Mouse (Mus musculus) limb, embryonic 15.5 days (tissue): ENCODE results near the gene Abr. TPM values are rescaled to one million over a fixed set of nuclear protein-coding genes. Genes with fewer than 3 reads are reported as not detected.

Experiments
- ATAC-seq: fragments of 200-750 bp; cut with Nextera tagmentation; 2 replicates; pipeline ENCODE4 v1.8.0; 2017; ENCODE audit warnings: low read depth, moderate TSS enrichment; ENCODE audit not compliant: insufficient number of reproducible peaks, low FRiP score, low TSS enrichment
- H3K27ac ChIP-seq: fragments of 300-500 bp; sonication (generic); 2 replicates; pipeline ENCODE4 v1.5.1; 2015; ENCODE audit warnings: moderate library complexity, mild to moderate bottlenecking, inconsistent platforms
- H3K27me3 ChIP-seq: fragments of 300-500 bp; sonication (generic); 2 replicates; pipeline ENCODE4 v1.6.1; 2015; ENCODE audit warnings: inconsistent platforms
- H3K36me3 ChIP-seq: fragments of 300-500 bp; sonication (generic); 2 replicates; pipeline ENCODE4 v1.6.1; 2015; ENCODE audit warnings: inconsistent platforms
- H3K4me1 ChIP-seq: fragments of 300-500 bp; sonication (generic); 2 replicates; pipeline ENCODE4 v1.6.1; 2015; ENCODE audit warnings: inconsistent platforms
- H3K4me2 ChIP-seq: fragments of 300-500 bp; sonication (generic); 2 replicates; pipeline ENCODE4 v1.6.1; 2015; ENCODE audit warnings: mild to moderate bottlenecking, inconsistent platforms
- H3K4me3 ChIP-seq: fragments of 300-500 bp; sonication (generic); 2 replicates; pipeline ENCODE4 v1.5.1; 2015; ENCODE audit warnings: mild to moderate bottlenecking, inconsistent platforms
- H3K9ac ChIP-seq: fragments of 300-500 bp; sonication (generic); 2 replicates; pipeline ENCODE4 v1.6.1; 2015; ENCODE audit warnings: inconsistent platforms
- H3K9me3 ChIP-seq: fragments of 300-500 bp; sonication (generic); 2 replicates; pipeline ENCODE4 v1.6.1; 2016; ENCODE audit warnings: inconsistent platforms
- whole genome bisulfite sequencing: fragments of 180-500 bp; shearing (Covaris S2); methylation state at CpG from one replicate; pipeline ENCODE4 v1.1.7; 2015; 5-methylcytosine and 5-hydroxymethylcytosine counted together
- polyA plus RNA-seq: library from polyadenylated mRNA; unstranded; fragments of >200 nt; fragmentation: Nextera tagmentation; extraction: Ambion mirVana; gene quantifications from 2 replicates; pipeline ENCODE4 v1.2.1, GENCODE M21; 2015

The Abr gene
- polyA plus RNA-seq, 1 experiment from 2014 or later: 31.9 TPM

DNA sequence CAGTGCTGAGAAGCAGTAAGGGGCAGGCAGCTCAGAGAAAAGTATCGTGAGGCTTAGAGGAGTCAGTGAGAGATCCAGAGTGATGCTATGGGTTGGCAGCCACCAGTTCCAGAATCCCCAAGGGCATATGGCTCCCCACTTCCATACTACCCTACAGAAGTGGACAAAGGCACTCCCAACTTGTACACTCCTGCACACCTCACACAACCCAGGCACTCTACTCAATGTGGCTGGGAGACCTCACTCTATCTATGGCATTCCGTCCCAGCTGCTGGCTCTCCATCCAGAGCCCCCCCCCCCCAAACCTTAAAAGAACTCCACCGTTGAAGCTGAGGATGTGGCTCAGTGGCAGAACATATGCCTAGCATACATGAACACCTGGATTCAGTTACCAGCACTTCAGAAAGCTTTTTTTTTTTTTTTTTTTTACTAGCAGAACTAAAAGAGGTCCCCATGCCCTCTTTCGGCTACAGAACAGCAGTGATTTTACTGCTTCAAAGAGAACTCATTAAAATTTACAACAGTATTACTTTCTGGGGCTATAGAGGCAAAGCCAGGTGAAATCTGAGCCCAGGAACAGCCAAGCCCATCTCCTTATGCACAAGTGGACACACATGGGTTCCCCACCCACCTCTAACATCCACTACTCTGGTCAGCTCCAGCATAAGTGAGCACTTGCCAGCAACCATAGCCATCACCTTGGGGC is 96.3 kb downstream of the Abr start:
- H3K27ac ChIP-seq: no peak overlapping the region
- no peaks in the 10 kb centered on the region for H3K9me3 ChIP-seq
- no peaks in the 10 kb centered on the region for H3K36me3 ChIP-seq
- no peak for ATAC-seq
- H3K27me3 ChIP-seq: no peaks in the 10 kb centered on the region
- no peak overlapping the region for H3K4me2 ChIP-seq
- no peak overlapping the region for H3K4me3 ChIP-seq
- 34% methylated on average over 4 of the region's 4 CpGs for WGBS
- H3K4me1 ChIP-seq: peaks cover 27% of the 10 kb centered on the region
- no peak overlapping the region for H3K9ac ChIP-seq

DNA sequence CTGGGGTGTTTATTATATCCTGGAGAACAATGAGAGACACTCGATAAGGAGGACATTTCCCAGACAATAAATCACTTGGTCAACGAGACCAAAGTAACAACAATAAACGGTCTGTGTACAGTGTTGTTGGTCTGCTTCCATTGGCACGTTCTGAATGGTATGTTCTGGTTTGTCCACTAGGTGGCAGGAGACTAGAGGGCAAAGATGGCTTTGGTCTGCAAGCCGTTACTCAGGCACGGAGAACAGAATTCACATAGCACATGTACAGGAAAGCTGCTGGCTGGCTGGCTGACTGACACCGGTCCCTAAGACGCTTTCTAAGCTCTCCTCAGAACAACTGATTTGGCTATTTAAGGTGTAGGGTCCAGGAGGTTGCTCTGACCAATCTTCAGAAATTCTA is 97.2 kb downstream of the Abr start:
- Histone ChIP-seq H3K9ac (no peak overlapping the region), H3K27ac (no peak overlapping the region), H3K4me3 (no peak overlapping the region), H3K9me3 (no peaks in the 10 kb centered on the region), H3K36me3 (no peaks in the 10 kb centered on the region), H3K4me1 (peaks cover 23% of the 10 kb centered on the region), H3K4me2 (no peak overlapping the region), H3K27me3 (no peaks in the 10 kb centered on the region; the same call in 1 of the 2 replicates)
- WGBS: 4% methylated on average over 8 of the region's 8 CpGs
- ATAC-seq: no peak

DNA sequence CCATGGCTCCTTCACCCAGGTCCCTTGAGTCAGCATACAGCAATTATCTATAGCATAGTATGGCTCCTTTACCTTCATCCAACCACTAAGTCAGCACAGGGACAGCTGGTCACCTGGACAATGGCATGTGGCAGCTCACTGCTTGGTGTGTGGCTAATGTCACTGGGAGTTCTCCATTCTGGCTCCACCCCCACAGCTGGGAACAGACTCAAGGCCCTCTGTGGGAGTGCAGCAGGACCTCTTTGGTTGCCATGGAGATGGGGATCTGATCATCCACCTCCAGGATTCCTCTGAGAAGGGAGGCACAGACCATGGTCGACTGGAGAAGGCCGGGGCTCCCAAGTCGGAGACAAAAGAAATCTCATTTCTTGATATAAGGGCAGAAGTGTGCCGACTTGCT is 98.8 kb downstream of the Abr start:
- no peak for ATAC-seq

DNA sequence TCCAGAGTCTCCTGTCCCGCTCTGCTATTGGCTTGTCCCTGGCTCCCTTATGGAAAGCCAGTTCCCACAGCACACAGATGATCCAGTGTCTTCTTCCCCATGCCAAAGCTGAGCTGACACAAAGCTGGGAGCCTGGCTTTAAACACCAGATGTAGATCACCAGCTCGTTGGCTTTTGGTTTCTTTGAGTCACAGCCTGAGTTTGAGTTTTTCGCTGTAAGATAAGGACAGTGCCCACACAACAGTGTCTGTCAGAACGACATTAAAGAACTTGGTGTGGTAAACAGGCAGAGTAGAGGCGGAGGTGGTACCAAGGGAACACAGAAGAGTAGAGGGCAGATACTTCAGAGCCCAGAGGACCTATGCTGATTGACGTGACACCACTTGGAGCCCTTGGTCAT is 101.2 kb downstream of the Abr start:
- H3K27ac ChIP-seq: no peak overlapping the region
- H3K36me3 ChIP-seq: no peaks in the 10 kb centered on the region
- 88% methylated on average over 6 of the region's 6 CpGs for WGBS
- ATAC-seq: no peak
- peaks cover 10% of the 10 kb centered on the region for H3K4me1 ChIP-seq
- H3K9ac ChIP-seq: no peak overlapping the region
- H3K27me3 ChIP-seq: no peaks in the 10 kb centered on the region; the same call in 1 of the 2 replicates
- no peak overlapping the region for H3K4me2 ChIP-seq
- H3K4me3 ChIP-seq: no peak overlapping the region
- H3K9me3 ChIP-seq: no peaks in the 10 kb centered on the region

More for the DNA sequence above, 98.8 kb downstream of the Abr start:
- 38% methylated on average over 4 of the region's 4 CpGs for WGBS
- Histone ChIP-seq H3K27me3 (no peaks in the 10 kb centered on the region; the same call in 1 of the 2 replicates), H3K4me1 (peaks cover 17% of the 10 kb centered on the region), H3K4me3 (no peak overlapping the region), H3K4me2 (no peak overlapping the region), H3K36me3 (no peaks in the 10 kb centered on the region), H3K9ac (no peak overlapping the region), H3K9me3 (no peaks in the 10 kb centered on the region), H3K27ac (no peak overlapping the region)

DNA sequence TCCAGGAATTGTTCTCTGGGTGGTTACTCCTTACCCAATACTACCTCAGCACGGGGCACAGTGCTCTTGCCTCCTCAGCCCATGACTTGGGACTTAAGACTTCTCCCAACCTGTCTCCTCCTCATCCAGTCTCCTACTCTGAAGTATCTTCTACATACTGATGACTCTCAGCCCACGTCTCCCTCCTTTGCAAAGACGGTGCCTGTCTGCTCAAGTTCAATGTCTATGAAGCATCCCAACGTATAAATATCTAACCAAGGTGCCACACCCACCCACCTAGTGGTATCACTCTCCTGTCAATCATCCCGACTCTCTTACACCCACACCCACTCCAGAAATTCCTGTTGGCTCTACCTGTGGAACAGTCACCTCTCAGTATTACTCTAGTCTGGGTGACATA is 103.5 kb downstream of the Abr start:
- no peaks in the 10 kb centered on the region; the same call in 1 of the 2 replicates for H3K27me3 ChIP-seq
- H3K27ac ChIP-seq: no peak overlapping the region
- no peaks in the 10 kb centered on the region for H3K36me3 ChIP-seq
- H3K4me3 ChIP-seq: no peak overlapping the region
- ATAC-seq: no peak
- WGBS: 86% methylated on average over 5 of the region's 5 CpGs
- H3K9me3 ChIP-seq: no peaks in the 10 kb centered on the region
- H3K4me2 ChIP-seq: no peak overlapping the region
- no peak overlapping the region for H3K9ac ChIP-seq
- H3K4me1 ChIP-seq: peaks cover 19% of the 10 kb centered on the region

DNA sequence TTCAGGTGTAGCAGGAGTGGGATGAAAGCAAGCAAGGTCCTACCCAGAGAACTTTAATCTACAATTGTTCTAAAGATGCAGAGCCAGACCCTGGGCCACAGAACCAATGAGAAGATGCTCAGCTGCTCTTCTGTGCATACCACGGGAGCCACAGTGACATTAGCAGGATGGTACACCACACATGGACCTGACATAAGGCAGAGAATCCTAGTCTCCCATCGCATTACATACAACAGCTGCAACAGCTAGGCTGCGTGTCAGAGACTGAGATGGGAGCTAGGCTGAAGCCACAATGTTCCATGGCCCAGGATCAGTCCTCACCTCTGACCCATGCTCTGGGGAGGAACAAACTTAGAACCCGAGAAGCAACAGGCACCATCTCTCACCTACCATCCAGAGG is 104.0 kb downstream of the Abr start:
- Histone ChIP-seq H3K9ac (no peak overlapping the region), H3K9me3 (no peaks in the 10 kb centered on the region), H3K36me3 (no peaks in the 10 kb centered on the region), H3K4me2 (no peak overlapping the region), H3K4me1 (peaks cover 17% of the 10 kb centered on the region), H3K4me3 (no peak overlapping the region), H3K27me3 (no peaks in the 10 kb centered on the region; the same call in 1 of the 2 replicates), H3K27ac (no peak overlapping the region)
- ATAC-seq: no peak
- WGBS: 81% methylated on average over 4 of the region's 4 CpGs

DNA sequence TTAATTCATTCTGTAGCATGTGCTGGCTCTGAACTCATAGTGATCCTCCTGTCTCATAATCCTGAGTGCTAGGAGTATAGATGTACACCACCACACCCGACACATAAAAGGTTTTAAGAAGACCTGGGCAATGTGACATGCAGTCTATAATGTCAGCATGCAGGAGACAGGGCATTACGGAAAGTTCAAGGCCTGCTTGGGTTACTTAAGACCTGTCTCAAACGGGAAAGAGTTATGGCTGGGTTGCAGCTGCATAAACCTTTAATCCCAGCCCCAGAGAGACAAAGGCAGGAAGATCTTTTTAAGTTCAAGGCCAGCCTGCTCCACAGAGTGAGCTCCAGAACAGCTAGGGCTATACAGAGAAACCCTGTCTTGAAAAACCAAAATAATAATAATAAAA is 105.2 kb downstream of the Abr start:
- Histone ChIP-seq H3K4me1 (peaks cover 18% of the 10 kb centered on the region), H3K9ac (no peak overlapping the region), H3K9me3 (no peaks in the 10 kb centered on the region), H3K36me3 (no peaks in the 10 kb centered on the region), H3K4me2 (no peak overlapping the region), H3K27me3 (no peaks in the 10 kb centered on the region; the same call in 1 of the 2 replicates), H3K4me3 (no peak overlapping the region), H3K27ac (no peak overlapping the region)
- WGBS: 49% methylated on average over 3 of the region's 3 CpGs
- ATAC-seq: no peak

DNA sequence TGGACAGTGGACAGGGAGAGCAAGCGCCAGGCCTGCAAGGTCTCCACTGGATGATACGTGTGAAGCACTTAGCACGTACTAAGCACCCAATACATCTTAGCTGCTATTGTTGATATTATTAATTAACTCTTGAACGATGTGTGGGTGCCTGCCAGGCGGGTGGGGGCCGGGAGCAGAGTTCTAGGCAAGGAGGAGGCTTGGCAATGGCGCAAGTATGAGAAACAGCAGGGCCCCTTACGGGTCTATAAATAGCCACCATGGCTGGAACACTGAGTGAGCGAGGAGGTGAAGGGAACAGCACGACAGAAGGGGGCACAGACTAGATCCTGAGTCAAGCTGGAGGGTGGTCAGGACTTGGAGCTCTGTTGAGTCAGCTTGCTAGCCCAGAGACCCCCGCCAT is 107.0 kb downstream of the Abr start:
- Histone ChIP-seq H3K27ac (no peak overlapping the region), H3K9ac (no peak overlapping the region), H3K4me2 (no peak overlapping the region), H3K4me1 (peaks cover 21% of the 10 kb centered on the region), H3K36me3 (no peaks in the 10 kb centered on the region), H3K4me3 (no peak overlapping the region), H3K9me3 (no peaks in the 10 kb centered on the region), H3K27me3 (no peaks in the 10 kb centered on the region)
- no peak for ATAC-seq
- 48% methylated on average over 11 of the region's 11 CpGs for WGBS

DNA sequence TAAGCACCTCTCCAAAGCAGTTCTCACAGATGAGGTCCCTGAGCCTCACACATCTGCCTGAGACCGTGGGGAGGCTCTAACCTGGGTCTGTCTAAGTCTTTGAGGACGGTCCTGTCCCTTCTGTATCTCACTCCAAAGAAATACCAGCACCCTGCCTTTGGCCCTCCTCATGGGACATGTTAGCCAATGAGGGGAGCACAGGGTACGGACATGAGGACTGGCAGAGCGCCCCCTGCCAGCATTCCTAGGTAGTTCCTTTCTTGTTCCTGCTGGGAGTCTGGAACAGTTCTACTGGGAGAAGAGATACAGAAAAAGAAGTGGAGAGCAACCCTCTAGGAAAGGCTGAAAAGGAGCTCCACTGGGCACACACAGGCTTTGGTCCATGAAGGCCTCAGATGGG is 111.1 kb downstream of the Abr start:
- WGBS: 61% methylated on average over 4 of the region's 4 CpGs
- Histone ChIP-seq H3K4me3 (no peak overlapping the region), H3K36me3 (no peaks in the 10 kb centered on the region), H3K4me1 (peaks cover 51% of the 10 kb centered on the region), H3K27ac (no peak overlapping the region), H3K9me3 (no peaks in the 10 kb centered on the region), H3K4me2 (no peak overlapping the region), H3K9ac (no peak overlapping the region), H3K27me3 (no peaks in the 10 kb centered on the region)
- no peak for ATAC-seq

DNA sequence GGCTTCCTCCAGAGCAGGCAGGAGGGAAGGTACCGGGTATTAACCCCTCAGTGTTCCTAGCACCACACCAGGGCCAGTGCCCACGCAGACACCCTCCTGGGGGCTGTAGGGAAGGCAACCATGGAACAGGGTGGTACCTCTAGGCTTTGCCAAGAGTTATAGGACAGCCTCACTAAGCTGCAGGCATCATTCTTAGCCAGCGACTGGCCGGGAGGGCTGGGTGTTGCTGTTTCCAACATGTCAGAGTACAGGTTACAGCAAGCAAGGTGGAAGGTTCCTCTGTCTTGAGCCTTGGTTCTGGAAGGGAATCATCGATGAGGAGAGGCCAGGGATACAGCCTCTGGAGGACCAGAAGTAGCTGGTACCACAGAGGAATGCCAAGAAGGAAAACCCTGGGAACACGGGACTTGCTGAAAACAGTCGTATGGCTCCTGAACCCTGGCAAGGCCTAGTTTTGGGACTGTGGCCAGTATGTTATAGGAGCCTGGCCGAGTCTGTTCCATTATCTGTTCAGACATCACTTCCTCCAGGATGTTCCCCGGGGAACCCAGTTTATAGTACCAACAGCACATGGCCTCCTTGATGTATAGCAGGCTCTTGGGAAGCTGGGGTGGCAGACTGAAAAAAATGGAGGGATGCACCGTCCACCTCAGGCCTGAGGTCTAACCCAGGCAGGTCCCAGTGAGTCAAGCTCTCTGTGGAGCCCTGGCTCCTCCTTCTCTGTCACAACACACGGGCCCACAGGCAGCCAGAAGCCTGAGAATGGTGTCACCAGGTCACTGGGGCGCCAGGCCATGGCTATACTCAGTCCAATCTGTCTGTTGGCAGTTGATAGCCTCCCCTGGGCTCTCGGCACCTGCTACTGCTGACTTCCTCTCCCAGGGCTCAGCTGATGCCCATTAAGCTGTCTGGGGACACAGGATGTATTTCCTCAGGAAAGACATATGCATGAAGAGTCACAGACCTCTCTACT is 112.1 kb downstream of the Abr start:
- 69% methylated on average over 13 of the region's 13 CpGs for WGBS
- no peaks in the 10 kb centered on the region for H3K36me3 ChIP-seq
- peak overlapping the region; percentile 77 for H3K27ac ChIP-seq
- H3K4me2 ChIP-seq: no peak overlapping the region
- H3K4me1 ChIP-seq: peaks cover 44% of the 10 kb centered on the region
- no peak overlapping the region for H3K4me3 ChIP-seq
- H3K9me3 ChIP-seq: no peaks in the 10 kb centered on the region
- H3K27me3 ChIP-seq: no peaks in the 10 kb centered on the region
- no peak overlapping the region for H3K9ac ChIP-seq
- ATAC-seq: no peak

DNA sequence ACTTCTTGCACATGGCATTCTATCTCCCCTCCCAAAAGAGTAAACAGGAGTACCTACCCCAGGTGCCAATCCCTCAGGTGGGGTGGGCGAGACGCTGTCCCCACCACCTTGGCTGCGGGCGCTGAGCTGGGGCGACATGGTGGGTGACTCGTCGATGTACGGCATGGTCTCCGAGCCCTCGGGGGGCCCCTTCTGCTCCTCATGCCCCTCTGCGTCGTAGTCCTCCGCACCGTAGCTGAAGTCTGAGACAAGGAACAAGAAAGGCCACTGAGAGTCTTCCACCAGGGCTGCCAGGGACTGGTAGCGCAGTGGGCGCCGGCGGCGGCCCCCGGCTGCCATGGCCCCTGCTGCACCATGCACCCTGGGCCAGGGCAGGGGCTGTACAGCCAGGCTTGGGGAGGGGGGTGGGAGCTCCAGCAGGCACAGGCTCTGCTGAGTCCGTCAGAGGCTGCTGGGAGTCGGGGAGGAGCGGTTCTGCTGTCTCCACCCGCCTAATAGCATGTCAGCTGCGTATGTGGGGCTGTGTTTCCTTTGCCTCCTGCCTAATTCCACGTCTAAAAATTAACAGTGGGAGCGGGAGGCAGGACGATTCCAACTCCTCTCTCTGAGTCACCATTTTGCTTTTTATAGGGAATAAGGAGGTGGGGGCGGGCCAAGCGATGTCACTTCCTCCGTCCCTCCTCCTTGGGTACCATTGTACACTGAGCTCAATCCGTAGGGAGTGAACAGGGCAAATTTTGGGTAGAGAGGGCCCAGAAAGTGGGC is 113.1 kb downstream of the Abr start:
- Histone ChIP-seq H3K9ac (no peak overlapping the region), H3K4me1 (peaks cover 35% of the 10 kb centered on the region), H3K27me3 (no peaks in the 10 kb centered on the region), H3K9me3 (no peaks in the 10 kb centered on the region), H3K4me3 (no peak overlapping the region), H3K27ac (peak overlapping the region; percentile 77), H3K4me2 (no peak overlapping the region), H3K36me3 (no peaks in the 10 kb centered on the region)
- 0 out of 2 replicates have a peak, but pooled peaks have one; percentile 53 for ATAC-seq
- 82% methylated on average over 32 of the region's 32 CpGs for WGBS
